Mouse (Mus musculus) urinary bladder, postnatal 14 days (tissue): ENCODE results near the gene Rxra.
A peak's percentile ranks its signal among the peaks of the same experiment; 100 is the strongest.

Source experiments
- DNase-seq: peaks from one replicate; pipeline ENCODE4 v3.0.0; 2021; ENCODE audit warnings: low spot score

Gene Rxra

GRCm38 (mm10) chr2:27676106-27676477 lies at the start of gene Rxra:
Rxra (plus strand) TSS chr2:27676440.
- peak; percentile 83 for DNase-seq

- no peak for DNase-seq
Measured at GRCm38 (mm10) chr2:27626604-27627003, 49.6 kb upstream of the Rxra start.

DNA sequence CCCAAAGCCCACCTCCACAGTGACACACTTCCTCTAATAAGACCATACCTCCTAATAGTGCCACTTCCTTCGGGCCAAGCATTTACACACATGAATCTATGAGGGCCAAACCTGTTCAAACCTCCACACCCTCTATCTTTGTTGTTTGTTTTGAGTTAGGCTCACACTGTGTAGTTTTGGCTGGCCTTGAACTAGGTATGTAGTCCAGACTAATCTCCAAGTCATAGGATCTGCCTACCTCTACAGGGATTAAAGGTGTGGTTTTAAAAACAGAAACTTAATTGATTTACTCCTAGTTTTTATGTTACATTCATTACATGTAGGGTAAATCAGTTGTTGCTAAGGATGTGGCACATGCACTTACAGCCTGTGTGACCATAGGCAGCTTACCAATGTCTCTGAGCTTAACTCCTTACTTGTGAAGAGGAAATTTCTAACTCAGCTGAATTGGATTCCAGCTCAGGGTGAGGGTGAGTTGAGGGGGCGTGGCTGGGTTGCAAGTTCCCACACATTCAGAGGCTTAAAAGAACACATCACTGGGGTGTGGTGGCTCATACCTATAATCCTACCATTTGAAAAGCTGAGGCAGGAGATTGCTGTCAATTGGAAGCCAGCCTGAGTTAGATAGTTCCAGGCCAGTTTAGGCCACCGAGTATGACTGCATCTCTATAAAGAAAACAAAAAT lies 45.5 kb upstream of the Rxra start:
- DNase-seq, result no peak

DNA sequence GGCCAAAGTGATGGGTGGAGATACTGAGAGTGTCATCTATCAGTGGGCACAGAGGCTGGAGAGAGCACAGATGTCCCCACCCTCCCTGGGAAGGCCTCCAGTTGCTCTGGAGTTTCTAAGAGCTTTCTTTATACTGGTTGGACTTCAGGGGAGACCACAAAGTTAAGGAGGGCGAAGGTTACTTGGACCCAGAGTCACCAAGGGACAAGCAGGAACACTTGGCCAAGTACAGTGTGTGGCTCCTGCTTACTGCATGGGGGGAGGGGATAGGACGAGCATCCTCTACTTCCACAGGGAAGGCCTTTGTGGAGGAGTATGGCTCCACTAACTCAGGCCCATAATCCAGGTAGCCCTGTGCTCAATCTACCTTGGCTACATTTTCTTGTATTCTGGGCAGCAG lies 42.8 kb upstream of the Rxra start:
- no peak for DNase-seq

GRCm38 (mm10) chr2:27634018-27634417 lies 42.2 kb upstream of the Rxra start:
- DNase-seq, result no peak

- DNase-seq, result no peak
Measured at GRCm38 (mm10) chr2:27635147-27635738, 41.0 kb upstream of the Rxra start.

DNA sequence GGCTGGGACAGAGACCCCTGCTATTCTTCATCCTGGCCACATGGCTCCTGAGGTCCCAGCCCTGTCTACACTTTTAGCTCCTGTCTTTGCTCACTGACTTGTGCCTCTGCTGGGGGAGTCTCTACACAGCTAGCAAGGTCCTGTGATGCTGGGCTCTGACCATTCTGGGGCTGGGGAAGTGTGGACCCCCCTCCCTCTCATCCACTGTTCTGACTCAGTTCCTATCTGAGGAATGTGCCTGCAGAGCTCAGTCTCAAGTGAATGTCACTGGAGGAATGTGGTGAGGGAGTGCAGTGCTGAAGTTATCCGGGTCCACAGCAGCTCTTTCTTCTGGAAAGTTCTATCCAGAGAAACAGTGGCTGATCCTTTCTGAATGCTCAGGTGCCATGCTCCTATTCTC lies 39.4 kb upstream of the Rxra start:
- no peak for DNase-seq

- DNase-seq, result no peak
Measured at GRCm38 (mm10) chr2:27637281-27637896, 38.9 kb upstream of the Rxra start.

DNA sequence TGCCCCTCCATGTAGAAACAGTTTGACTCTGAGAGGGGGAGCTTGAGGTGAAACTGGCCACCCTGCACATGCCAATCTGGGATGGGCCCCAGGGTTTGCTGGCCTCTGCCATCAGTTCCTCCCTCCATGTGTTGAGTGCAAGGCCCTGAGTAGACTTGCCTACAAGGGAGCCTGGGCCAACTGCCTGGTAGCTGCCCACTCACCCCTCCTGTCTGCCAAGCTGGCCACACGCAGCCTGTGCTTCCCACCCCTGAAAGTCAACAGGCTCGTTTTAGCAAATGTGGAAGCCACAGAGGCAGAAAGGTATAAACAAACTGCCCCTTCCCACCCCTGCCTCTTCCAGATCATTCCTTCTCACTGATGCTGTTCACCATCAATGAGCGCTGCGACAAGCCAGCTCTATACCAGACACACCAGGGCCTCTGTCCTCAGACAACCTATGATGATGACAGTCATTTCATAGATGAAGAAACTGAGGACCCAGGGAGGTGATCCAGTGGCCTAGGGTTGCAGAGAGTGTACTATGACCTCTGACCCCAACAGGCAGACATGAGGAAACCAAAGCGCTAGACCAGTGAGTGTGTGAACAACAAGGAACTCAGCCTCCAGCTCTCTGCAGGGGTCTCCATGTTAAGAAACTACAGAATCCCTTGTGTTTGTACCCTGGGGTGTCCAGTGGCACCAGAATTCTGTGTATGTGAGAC lies 36.5 kb upstream of the Rxra start:
- no peak for DNase-seq

- no peak for DNase-seq
Measured at GRCm38 (mm10) chr2:27640900-27641479, 35.2 kb upstream of the Rxra start.

- DNase-seq, result no peak
Measured at GRCm38 (mm10) chr2:27644547-27645120, 31.6 kb upstream of the Rxra start.

GRCm38 (mm10) chr2:27645471-27645870 lies 30.8 kb upstream of the Rxra start:
- no peak for DNase-seq

- no peak for DNase-seq
Measured at GRCm38 (mm10) chr2:27649862-27650661, 26.2 kb upstream of the Rxra start.

GRCm38 (mm10) chr2:27650991-27651390 lies 25.2 kb upstream of the Rxra start:
- no peak for DNase-seq

- DNase-seq, result peak; percentile 53
Measured at GRCm38 (mm10) chr2:27653496-27654030, 22.7 kb upstream of the Rxra start.

DNA sequence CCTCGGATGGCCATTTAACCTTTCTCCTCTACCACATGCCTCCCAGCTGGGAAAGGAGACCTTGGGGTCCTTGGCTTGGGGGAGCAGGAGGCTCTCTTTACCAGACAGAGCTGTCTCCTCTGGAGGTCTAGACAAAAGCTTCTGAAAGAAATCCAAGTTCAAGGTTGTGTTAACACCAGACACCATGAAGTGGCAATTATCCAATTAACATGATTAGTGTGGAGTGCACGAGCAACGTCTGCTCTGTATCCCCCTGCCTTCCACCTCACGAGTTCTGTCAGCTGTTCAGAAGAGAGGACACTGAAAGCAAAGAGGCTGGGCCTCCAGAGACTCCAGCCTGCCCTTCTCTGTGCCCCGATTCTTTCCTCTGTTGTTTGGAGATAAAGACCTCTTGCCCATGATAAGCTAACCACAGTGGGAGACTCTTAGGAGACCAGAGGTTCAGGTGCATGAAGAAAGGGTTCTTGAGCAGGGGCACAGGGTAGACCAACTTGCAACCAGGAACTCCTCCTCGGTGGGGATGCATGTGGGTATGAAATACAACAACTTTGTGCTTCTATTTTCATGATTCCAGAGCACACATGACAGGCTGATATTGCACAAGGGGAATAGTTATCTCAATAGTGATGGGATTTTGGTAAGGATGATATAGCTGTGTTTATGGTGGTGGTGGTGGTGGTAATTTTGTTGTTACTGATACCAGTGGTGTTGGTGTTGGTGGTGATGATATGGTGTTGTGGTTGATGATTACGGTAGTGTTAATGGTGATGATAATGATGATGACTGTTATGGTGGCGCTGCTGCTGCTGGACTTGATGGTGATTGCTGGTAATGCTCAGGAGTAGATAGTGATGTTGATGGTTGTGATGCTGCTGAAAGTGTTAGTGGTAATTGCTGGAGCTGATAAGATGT lies 21.7 kb upstream of the Rxra start:
- DNase-seq, result no peak

DNA sequence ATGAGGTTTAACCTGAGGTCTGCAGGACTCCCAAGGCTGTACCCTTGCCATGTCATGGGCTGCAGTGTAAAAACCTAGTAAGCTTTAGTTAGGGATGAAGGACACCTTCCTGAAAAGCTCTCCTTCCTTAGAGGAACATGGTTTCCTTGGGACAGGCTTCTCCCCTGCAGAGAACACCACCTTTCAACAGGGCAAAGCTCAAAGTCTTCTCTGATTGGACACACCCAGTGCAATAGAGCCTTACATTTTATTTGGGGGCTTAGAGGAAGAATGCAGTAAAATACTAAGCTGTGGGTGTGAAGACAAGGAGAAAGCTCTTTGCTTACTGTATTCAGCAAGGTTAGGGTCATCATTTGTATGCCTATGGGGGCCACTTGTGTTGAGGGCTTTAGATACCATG lies 19.7 kb upstream of the Rxra start:
- DNase-seq, result no peak

DNA sequence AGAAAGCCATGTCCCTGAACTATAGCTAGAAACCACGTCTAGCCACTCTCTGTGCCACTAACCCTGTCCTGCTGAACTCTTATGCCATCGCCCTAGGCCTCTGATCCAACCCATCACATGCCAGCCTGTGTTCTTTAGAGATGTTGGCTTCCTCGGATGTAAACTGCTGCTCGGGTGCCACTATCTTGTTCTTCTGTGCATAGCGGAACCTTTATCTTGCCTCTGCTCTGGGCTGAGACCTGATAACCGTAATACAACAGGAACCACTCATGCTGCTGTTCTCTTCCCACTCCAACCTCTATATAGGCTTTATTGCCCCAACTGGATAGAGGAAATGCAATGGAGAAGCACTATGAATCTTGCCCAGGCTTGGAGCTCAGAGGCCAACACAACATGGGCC lies 11.0 kb upstream of the Rxra start:
- no peak for DNase-seq

DNA sequence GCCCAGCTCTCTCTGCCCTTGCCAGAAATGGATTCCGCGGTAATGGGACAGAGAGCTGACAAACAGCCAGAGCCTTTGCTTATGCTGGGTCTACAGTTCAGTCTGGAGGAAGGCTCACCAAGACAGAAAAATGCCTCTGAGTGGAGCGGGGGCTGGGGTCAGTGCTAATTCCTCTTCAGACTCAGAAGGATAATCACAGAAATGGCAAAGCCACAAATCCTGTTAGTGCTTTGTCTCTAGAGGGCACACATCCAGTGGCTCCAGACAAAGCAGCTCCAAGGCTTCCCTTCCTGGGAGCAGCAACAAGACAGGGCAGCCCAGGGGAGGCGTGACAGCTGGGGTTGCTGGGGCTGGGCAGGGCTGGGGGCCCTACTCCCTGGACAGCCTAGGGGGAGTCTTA lies 9.5 kb upstream of the Rxra start:
- no peak for DNase-seq

DNA sequence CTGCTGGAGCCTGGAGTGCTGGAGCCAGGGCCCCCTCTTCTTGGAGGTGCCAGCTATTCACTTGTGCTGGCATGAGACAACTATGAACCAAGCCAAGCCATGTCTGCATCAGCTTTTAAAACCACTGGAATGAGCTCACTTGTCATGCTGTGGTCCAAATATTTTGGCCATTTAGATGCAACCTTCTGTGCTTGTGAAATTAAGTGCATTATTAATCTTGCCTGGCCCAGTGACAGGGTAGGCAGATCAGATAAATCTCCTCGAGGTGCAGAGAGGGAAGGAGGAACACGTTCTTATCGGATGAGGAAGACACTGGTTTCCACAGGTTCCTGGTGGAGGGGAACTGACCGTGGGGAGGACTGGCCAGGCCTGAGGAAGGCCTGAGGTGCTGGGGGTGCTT lies 8.6 kb upstream of the Rxra start:
- DNase-seq, result no peak
